Mouse (Mus musculus) kidney, adult 2 months (tissue): ENCODE results near the gene Nfkb2.

ENCODE experiments used
- CTCF ChIP-seq: fragments of 200-500 bp; conservative IDR thresholded peaks from 2 replicates; pipeline ENCODE4 v1.5.1; 2011; ENCODE audit warnings: low read depth, mild to moderate bottlenecking, control low read depth, low read length, moderate library complexity, mixed read lengths; ENCODE audit not compliant: insufficient read depth, insufficient read length
- POLR2A ChIP-seq: fragments of 200-500 bp; IDR thresholded peaks from one replicate; pipeline ENCODE4 v1.6.1; 2011; ENCODE audit warnings: low read depth, low read length, control low read depth

- TF ChIP-seq CTCF (no peak), POLR2A (no peak)
Observed at GRCm38 (mm10) chr19:46317546-46317885, 13.4 kb downstream of the Nfkb2 start.
